Mouse (Mus musculus): ENCODE measurements around the gene Smim10l1. TPM values are rescaled to one million over a fixed set of nuclear protein-coding genes. Genes with fewer than 3 reads are reported as not detected.

Gene Smim10l1
- total RNA-seq (2017), result 119 and 149 TPM in 2 replicates

DNA sequence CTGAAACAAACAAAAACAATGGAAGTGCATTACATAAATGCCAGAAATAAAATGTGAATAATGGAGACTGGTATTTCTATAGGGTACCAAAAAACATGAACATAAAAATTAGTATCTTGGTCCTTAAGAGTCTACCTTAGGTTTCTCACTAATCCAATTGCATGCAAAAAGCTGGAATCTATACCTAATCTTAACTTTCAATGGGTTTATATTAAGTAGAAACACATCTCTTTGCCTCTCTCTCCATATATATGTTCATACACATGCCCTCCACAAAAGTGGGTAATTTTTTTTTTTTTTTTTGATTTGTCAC is at the start of gene Smim10l1:
Smim10l1 (plus strand) TSS at position 301 of the 313 bp plus-strand sequence.
- no peak for ATAC-seq (replicated peaks in 1 of 2; ENCODE audit: insufficient read depth in 1 of 2, low FRiP score in 2 of 2, low TSS enrichment in 1 of 2, low read depth in 1 of 2, poor library complexity in 2 of 2, severe bottlenecking in 2 of 2)

GRCm38 (mm10) chr6:133055716-133056115 is 49.0 kb upstream of the Smim10l1 start, which contains the start of gene Tas2r140:
Gene Tas2r140 (minus strand): TSS chr6:133055816.
- no peak for ATAC-seq (replicated peaks in 1 of 2; ENCODE audit: insufficient read depth in 1 of 2, low FRiP score in 2 of 2, low TSS enrichment in 1 of 2, low read depth in 1 of 2, poor library complexity in 2 of 2, severe bottlenecking in 2 of 2)

GRCm38 (mm10) chr6:133092226-133092625 is 12.5 kb upstream of the Smim10l1 start:
- no peak for ATAC-seq (replicated peaks in 1 of 2; ENCODE audit: insufficient read depth in 1 of 2, low FRiP score in 2 of 2, low TSS enrichment in 1 of 2, low read depth in 1 of 2, poor library complexity in 2 of 2, severe bottlenecking in 2 of 2)

DNA sequence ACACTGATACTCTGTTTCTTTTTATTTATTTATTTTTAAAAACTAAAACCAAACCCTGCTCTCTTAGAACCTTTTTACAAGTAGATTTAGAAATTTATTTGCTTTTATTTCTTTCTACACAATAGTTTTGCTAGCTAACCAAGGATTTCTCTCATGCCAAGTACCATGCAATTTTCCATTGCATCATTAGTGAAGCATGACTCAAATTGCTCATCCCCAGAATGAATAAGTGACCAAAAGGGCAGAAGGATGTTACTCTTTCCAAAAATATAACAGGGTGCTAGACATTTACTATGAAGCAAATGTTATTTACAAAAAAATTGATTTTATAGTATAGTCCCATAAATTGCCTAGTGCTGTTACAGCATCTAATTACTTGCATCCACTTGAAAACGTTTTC is 2.3 kb upstream of the Smim10l1 start:
- no peak for ATAC-seq (replicated peaks in 1 of 2; ENCODE audit: insufficient read depth in 1 of 2, low FRiP score in 2 of 2, low TSS enrichment in 1 of 2, low read depth in 1 of 2, poor library complexity in 2 of 2, severe bottlenecking in 2 of 2)

DNA sequence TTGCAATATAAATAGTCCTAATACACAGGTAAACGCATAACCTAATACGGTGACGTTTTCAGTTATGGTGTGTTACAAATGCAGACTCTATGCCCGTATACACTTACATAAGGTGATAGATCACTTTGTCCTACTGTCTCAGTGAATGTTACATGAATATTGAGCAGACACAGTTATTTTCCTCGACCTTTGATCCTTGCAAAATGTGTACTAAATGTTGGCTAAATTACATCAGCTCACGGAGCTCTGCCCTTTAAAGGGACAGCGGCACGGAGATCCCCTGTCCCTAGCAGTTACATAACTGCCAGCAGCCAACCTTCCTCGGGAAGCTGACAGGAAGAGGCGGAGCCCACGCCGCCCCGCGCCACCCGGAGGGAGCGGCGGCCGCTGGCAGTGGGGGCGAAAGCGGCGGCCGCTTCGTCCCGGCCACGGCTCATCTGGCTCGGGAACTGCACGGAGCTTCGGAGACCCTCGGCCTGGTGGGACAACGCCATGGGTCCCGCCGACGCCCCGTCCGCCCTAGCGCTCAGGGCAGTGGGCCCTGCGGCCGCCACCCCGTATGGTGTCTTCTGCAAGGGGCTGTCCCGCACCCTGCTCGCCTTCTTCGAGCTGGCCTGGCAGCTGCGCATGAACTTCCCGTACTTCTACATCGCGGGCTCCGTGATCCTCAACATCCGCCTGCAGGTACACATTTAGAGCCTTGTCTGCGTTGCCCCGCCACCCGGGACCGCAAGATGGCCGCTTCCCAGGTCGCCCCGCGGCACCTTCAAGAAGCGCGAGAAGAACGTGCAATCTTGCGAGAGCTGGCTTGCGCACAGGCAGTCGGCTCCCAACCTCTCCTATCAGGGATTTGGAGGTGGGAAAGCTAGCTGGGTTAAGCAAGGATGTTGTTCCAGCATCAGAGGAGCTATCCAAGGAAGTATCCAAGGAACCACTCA is 482 bp downstream of the Smim10l1 start:
- peak; percentile 92 to 97 for ATAC-seq (replicated peaks in 1 of 2; ENCODE audit: insufficient read depth in 1 of 2, low FRiP score in 2 of 2, low TSS enrichment in 1 of 2, low read depth in 1 of 2, poor library complexity in 2 of 2, severe bottlenecking in 2 of 2)

Other genes starting within 250 kb of the Smim10l1 start
- not detected in 2 replicates for gene Tas2r116, start 249.5 kb upstream of the Smim10l1 start, total RNA-seq (2017)
- not detected in 2 replicates for gene Tas2r110, start 236.9 kb upstream of the Smim10l1 start, total RNA-seq (2017)
- not detected in 2 replicates for gene Tas2r113, start 211.9 kb upstream of the Smim10l1 start, total RNA-seq (2017)
- gene Tas2r125, start 195.3 kb upstream of the Smim10l1 start, total RNA-seq (2017), result not detected in 2 replicates
- gene Tas2r129, start 153.8 kb upstream of the Smim10l1 start, total RNA-seq (2017), result not detected in 2 replicates
- gene Tas2r131, start 147.0 kb upstream of the Smim10l1 start, total RNA-seq (2017), result not detected in 2 replicates
- not detected in 2 replicates for gene Tas2r109, start 123.9 kb upstream of the Smim10l1 start, total RNA-seq (2017)
- not detected in 2 replicates for gene Tas2r103, start 67.8 kb upstream of the Smim10l1 start, total RNA-seq (2017)
- gene Tas2r140, start 49.1 kb upstream of the Smim10l1 start, total RNA-seq (2017), result not detected in 2 replicates
- not detected in 2 replicates for gene 5530400C23Rik, start 187.3 kb downstream of the Smim10l1 start, total RNA-seq (2017)

Measured in hematopoietic stem cell, adult 5-6 weeks (primary cell).